In the genomic region with DNA sequence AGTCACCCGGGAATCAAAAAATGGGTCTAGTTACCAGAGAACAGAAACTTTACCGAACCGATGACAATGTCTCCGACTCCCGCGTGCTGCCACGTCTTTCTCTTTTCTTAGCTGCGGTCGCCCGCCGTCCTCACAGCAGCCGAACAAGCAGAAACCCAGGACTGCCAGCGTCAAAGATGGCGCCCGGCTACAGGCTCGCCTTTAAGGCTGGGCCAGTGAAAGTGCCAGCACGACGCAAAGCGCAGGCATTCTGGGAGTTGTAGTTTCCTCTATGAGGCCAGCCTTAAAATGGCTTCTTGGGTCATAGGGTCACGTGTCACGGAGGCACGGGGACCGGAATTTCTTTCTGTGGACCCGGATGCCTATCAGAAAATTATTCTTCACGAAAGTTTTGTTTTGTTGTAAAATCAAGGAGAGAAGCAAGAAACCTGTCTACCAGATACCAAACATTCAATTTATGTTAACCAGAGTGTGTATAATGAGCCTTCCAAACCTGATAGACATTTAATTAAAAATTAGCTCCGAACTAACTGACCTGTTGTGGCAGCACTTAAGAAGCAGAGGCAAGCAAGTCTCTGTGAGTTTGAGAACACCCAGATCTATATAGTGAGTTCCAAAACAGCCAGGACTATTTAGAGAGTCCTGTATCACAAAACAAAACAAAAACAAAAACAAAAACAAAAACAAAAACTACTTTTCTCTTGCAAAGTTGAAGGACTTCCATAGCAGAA, we compare ENCODE assay signal across 8 mouse cellular contexts. TPM values are rescaled to one million over a fixed set of nuclear protein-coding genes. Genes with fewer than 3 reads are reported as not detected.
DNase-seq lines count a peak whose midpoint lies in the region; ATAC-seq and TF ChIP-seq lines count a peak whose summit lies in the region.

TSS of gene Gm38394 (minus strand) at position 116 of the 731 bp plus-strand sequence.

- H3K4me1 ChIP-seq in erythroblast, embryonic 14.5 days (ENCODE audit: control insufficient read depth), result peaks cover 40% of the 10 kb centered on the region
- H3K4me1 ChIP-seq in heart, embryonic 11.5 days (ENCODE audit: control insufficient read depth, insufficient read depth, low read length), result peaks cover 34% of the 10 kb centered on the region
- H3K4me1 ChIP-seq in kidney, embryonic 16.5 days (ENCODE audit: insufficient read depth, low read length), result peaks cover 32% of the 10 kb centered on the region
- peaks cover 22% of the 10 kb centered on the region for H3K4me1 ChIP-seq in liver, adult 2 months (ENCODE audit: control insufficient read depth, insufficient read depth, low read length)

- TF ChIP-seq CTCF in C2C12 (IDR thresholded peaks at IDR 0.05; ENCODE audit: control insufficient read depth, insufficient read depth, insufficient read length), result no peak
- no peak for TF ChIP-seq CTCF in brain, embryonic 14.5 days (IDR thresholded peaks at IDR 0.05; ENCODE audit: borderline replicate concordance, extremely low read depth, insufficient read depth, insufficient read length)
- TF ChIP-seq CTCF in liver, adult 2 months (IDR thresholded peaks at IDR 0.05; ENCODE audit: low read depth, low read length), result no peak

- peak; percentile 95 for ATAC-seq in heart, embryonic 11.5 days (replicated peaks; ENCODE audit: insufficient number of reproducible peaks, low FRiP score, low TSS enrichment)
- peak; percentile 99 for ATAC-seq in kidney, embryonic 16.5 days (ENCODE audit: low FRiP score, low TSS enrichment)

- TF ChIP-seq POLR2A in brain, embryonic 14.5 days (IDR thresholded peaks at IDR 0.05; ENCODE audit: borderline replicate concordance, extremely low read depth, insufficient read depth, insufficient read length, poor library complexity, severe bottlenecking), result peak; percentile 53; the same call in 1 of the 2 replicates
- peak; percentile 78 for TF ChIP-seq POLR2A in liver, adult 2 months (IDR thresholded peaks at IDR 0.05; ENCODE audit: extremely low read depth, insufficient read depth, low read length)
- peak; percentile 70 for TF ChIP-seq POLR2A in myocyte (IDR thresholded peaks at IDR 0.05; ENCODE audit: insufficient read length, low read depth)

- peaks cover 43% of the 10 kb centered on the region for H3K79me3 ChIP-seq in C2C12 (ENCODE audit: low read depth)

- WGBS in heart, embryonic 11.5 days (ENCODE audit: insufficient replicate concordance), result 3% methylated on average over 26 of the region's 26 CpGs
- WGBS in kidney, embryonic 16.5 days, result under 1% methylated on average over 26 of the region's 26 CpGs
- WGBS in liver, adult 2 months, result 2% methylated on average over 26 of the region's 26 CpGs

- H3K27ac ChIP-seq in heart, embryonic 11.5 days (ENCODE audit: low read depth, low read length), result peak within 1 kb of the TSS; percentile 86
- peak within 1 kb of the TSS; percentile 89 for H3K27ac ChIP-seq in kidney, embryonic 16.5 days (ENCODE audit: low read length)
- peak within 1 kb of the TSS; percentile 98 for H3K27ac ChIP-seq in liver, adult 2 months (replicated peaks; ENCODE audit: insufficient read depth, low read depth, low read length)

- H3ac ChIP-seq in C2C12 (ENCODE audit: control insufficient read depth, insufficient read length, low read depth) (peak within 1 kb of the TSS; percentile 79), myocyte (ENCODE audit: control insufficient read depth, insufficient read length) (peak within 1 kb of the TSS; percentile 5)

- H3K4me2 ChIP-seq in heart, embryonic 11.5 days, result peak within 1 kb of the TSS; percentile 84
- H3K4me2 ChIP-seq in kidney, embryonic 16.5 days (replicated peaks; ENCODE audit: low read depth, low read length), result peak within 1 kb of the TSS; percentile 95
- H3K4me2 ChIP-seq in myocyte (ENCODE audit: low read depth), result peak within 1 kb of the TSS; percentile 89

- H3K36me3 ChIP-seq in C2C12 (ENCODE audit: control insufficient read depth, insufficient read depth) (peaks cover 35% of the 10 kb centered on the region), myocyte (ENCODE audit: control insufficient read depth, insufficient read depth) (peaks cover 23% of the 10 kb centered on the region)
- H3K36me3 ChIP-seq in erythroblast, embryonic 14.5 days (ENCODE audit: control insufficient read depth), result peaks cover 36% of the 10 kb centered on the region
- H3K36me3 ChIP-seq in heart, embryonic 11.5 days (ENCODE audit: control insufficient read depth, insufficient read depth, low read length), result peaks cover 6% of the 10 kb centered on the region
- peaks cover 9% of the 10 kb centered on the region for H3K36me3 ChIP-seq in kidney, embryonic 16.5 days (ENCODE audit: insufficient read depth, low read length)
- peaks cover 26% of the 10 kb centered on the region for H3K36me3 ChIP-seq in liver, adult 2 months (ENCODE audit: control insufficient read depth, insufficient read depth, low read length)
- no peaks in the 10 kb centered on the region for H3K36me3 ChIP-seq in splenic B cell, adult 2 months (ENCODE audit: control insufficient read depth, insufficient read depth, low read length, poor library complexity, severe bottlenecking)

- peak within 1 kb of the TSS; percentile 62 for H3K4me3 ChIP-seq in C2C12 (ENCODE audit: insufficient read depth, poor library complexity, severe bottlenecking)
- H3K4me3 ChIP-seq in erythroblast, embryonic 14.5 days (replicated peaks), result peak within 1 kb of the TSS; percentile 91
- peak within 1 kb of the TSS; percentile 73 for H3K4me3 ChIP-seq in heart, embryonic 11.5 days (ENCODE audit: low read depth, low read length)
- H3K4me3 ChIP-seq in kidney, embryonic 16.5 days (ENCODE audit: low read length), result peak within 1 kb of the TSS; percentile 83
- H3K4me3 ChIP-seq in liver, adult 2 months (ENCODE audit: insufficient read depth, low read depth, low read length), result peak within 1 kb of the TSS; percentile 96
- H3K4me3 ChIP-seq in myocyte, result peak within 1 kb of the TSS; percentile 66

- H3K9me3 ChIP-seq in erythroblast, embryonic 14.5 days (ENCODE audit: control insufficient read depth, low read length), result no peaks in the 10 kb centered on the region
- H3K9me3 ChIP-seq in heart, embryonic 11.5 days (replicated peaks; ENCODE audit: control insufficient read depth, low read length), result no peaks in the 10 kb centered on the region
- H3K9me3 ChIP-seq in kidney, embryonic 16.5 days (ENCODE audit: low read length), result no peaks in the 10 kb centered on the region

- peaks cover 48% of the 10 kb centered on the region for H3K79me2 ChIP-seq in C2C12 (ENCODE audit: control insufficient read depth, insufficient read depth)
- peaks cover 37% of the 10 kb centered on the region; the same call in 1 of the 2 replicates for H3K79me2 ChIP-seq in liver, adult 2 months (ENCODE audit: control insufficient read depth, insufficient read depth, low read length)
- H3K79me2 ChIP-seq in myocyte (ENCODE audit: control insufficient read depth, insufficient read depth), result peaks cover 44% of the 10 kb centered on the region

- peak within 1 kb of the TSS; percentile 88 for H3K9ac ChIP-seq in heart, embryonic 11.5 days (ENCODE audit: low read depth, low read length)
- H3K9ac ChIP-seq in kidney, embryonic 16.5 days (replicated peaks; ENCODE audit: low read length), result peak within 1 kb of the TSS; percentile 91
- H3K9ac ChIP-seq in liver, adult 2 months (ENCODE audit: low read depth, low read length), result peak within 1 kb of the TSS; percentile 94

- DNase-seq in brain, embryonic 14.5 days (ENCODE audit: low read depth), result peak; percentile 99
- peak; percentile 94 for DNase-seq in liver, adult 2 months (ENCODE audit: extremely low read depth, low read depth, low spot score)
- peak; percentile 96 for DNase-seq in splenic B cell, adult 2 months (ENCODE audit: low read depth, low spot score)

- H3K27me3 ChIP-seq in C2C12 (ENCODE audit: control insufficient read depth, insufficient read depth, insufficient read length), result no peaks in the 10 kb centered on the region
- no peaks in the 10 kb centered on the region for H3K27me3 ChIP-seq in erythroblast, embryonic 14.5 days (ENCODE audit: control insufficient read depth)
- no peaks in the 10 kb centered on the region for H3K27me3 ChIP-seq in heart, embryonic 11.5 days (ENCODE audit: control insufficient read depth, insufficient read depth, low read length)
- no peaks in the 10 kb centered on the region for H3K27me3 ChIP-seq in kidney, embryonic 16.5 days (ENCODE audit: insufficient read depth, low read length)
- H3K27me3 ChIP-seq in liver, adult 2 months (ENCODE audit: control insufficient read depth, insufficient read depth, low read length), result no peaks in the 10 kb centered on the region
- H3K27me3 ChIP-seq in myocyte (ENCODE audit: control insufficient read depth, insufficient read depth, insufficient read length), result no peaks in the 10 kb centered on the region
- no peaks in the 10 kb centered on the region for H3K27me3 ChIP-seq in splenic B cell, adult 2 months (ENCODE audit: control insufficient read depth, insufficient read depth, low read length, poor library complexity, severe bottlenecking)

TF ChIP-seq in C2C12, 6 proteins besides CTCF, POLR2A, EP300 and RAD21:
- TF ChIP-seq FOSL1 (IDR thresholded peaks at IDR 0.05; ENCODE audit: insufficient read depth, low read length, poor library complexity, severe bottlenecking), result no peak
- TF ChIP-seq USF1 (IDR thresholded peaks at IDR 0.05; ENCODE audit: low read depth), result peak; percentile 97
- TF ChIP-seq MYOD1 (IDR thresholded peaks at IDR 0.05; ENCODE audit: control insufficient read depth, insufficient read length, low read depth), result no peak
- TF ChIP-seq MYOG (IDR thresholded peaks at IDR 0.05; ENCODE audit: control insufficient read depth, extremely low read depth, insufficient read length), result no peak
- TF ChIP-seq MAX (IDR thresholded peaks at IDR 0.05), result peak; percentile 69

TF ChIP-seq in myocyte, 11 proteins besides CTCF, POLR2A, EP300 and RAD21:
- TF ChIP-seq POLR2AphosphoS2 (IDR thresholded peaks at IDR 0.05; ENCODE audit: insufficient read length, low read depth) (peak; percentile 73), USF1 (IDR thresholded peaks at IDR 0.05; ENCODE audit: low read depth) (peak; percentile 97), TCF12 (IDR thresholded peaks at IDR 0.05; ENCODE audit: insufficient read depth, poor library complexity, severe bottlenecking) (no peak), SRF (IDR thresholded peaks at IDR 0.05; ENCODE audit: control insufficient read depth, insufficient read length, low read depth) (peak; percentile 54)

RNA-seq across cellular contexts. Expression of gene Gm38394, which starts in this region (rescaled TPM):
- polyA plus RNA-seq in C2C12 (2012; fragmentation: generic; extraction: Trizol), result 2.0 TPM
- polyA plus RNA-seq in brain, embryonic 14.5 days (2012; rRNA removed), result 7.3 and 7.5 TPM in 2 replicates
- polyA plus RNA-seq in erythroblast, embryonic 14.5 days (2012), result 0.02 and 0.04 TPM in 2 replicates
- polyA plus RNA-seq in heart, embryonic 11.5 days (2014; fragmentation: Nextera tagmentation; extraction: Ambion mirVana), result 7.0 and 8.4 TPM in 2 replicates
- polyA plus RNA-seq in kidney, embryonic 16.5 days (2015; fragmentation: Nextera tagmentation; extraction: Ambion mirVana), result 4.1 and 4.9 TPM in 2 replicates
- 9.5 and 9.6 TPM in 2 replicates for total RNA-seq in liver, adult 2 months (2014; rRNA removed)
- polyA plus RNA-seq in liver, adult 2 months (2012; rRNA removed), result 1.2 and 1.8 TPM in 2 replicates
- 2.6 TPM for polyA plus RNA-seq in myocyte (2012; fragmentation: generic; extraction: Trizol)

Comparison
In these comparisons a context has a peak if more than half of its experiments do, and no peak if none do; other contexts are left out.
1. Peak in every context shown above with its lines: DNase-seq, ATAC-seq, H3K4me3 ChIP-seq and H3K27ac ChIP-seq.